Mouse (Mus musculus): ENCODE measurements around the gene Xrcc6. TPM values are rescaled to one million over a fixed set of nuclear protein-coding genes. Genes with fewer than 3 reads are reported as not detected.

The Xrcc6 gene
- 36.7 and 38.7 TPM in 2 replicates for polyA plus RNA-seq (2014; fragmentation: Nextera tagmentation; extraction: Ambion mirVana)

DNA sequence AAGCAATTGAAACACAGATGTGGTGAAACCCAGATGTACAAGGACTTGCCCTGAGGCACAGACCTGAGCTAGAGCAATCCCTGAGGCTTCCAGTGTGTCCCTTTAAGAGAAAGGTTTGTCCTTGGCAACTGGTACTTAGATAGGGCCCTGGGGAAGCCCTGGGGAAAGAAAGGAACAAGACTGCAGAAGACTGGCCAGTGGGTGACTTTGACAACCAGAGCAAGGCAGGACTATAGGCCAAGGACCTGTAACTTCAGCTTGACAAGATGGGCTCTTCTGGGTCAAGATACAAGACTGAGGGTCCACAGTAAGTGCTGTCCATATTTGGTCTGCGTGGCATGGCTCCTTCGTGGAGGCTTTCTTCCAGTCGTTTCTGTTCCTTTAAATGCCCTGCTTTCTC is at the start of gene Xrcc6:
Gene Xrcc6 (plus strand): TSS at position 190 of the 400 bp plus-strand sequence.
- WGBS: 85% methylated on average over 3 of the region's 3 CpGs
- Histone ChIP-seq H3K27ac (no peak within 1 kb of the TSS), H3K36me3 (replicated peaks; ENCODE audit: control insufficient read depth, insufficient read depth) (peaks cover 2% of the 10 kb centered on the region), H3K9me3 (ENCODE audit: control insufficient read depth, low read length) (no peaks in the 10 kb centered on the region), H3K27me3 (ENCODE audit: control insufficient read depth, insufficient read depth, low read length) (no peaks in the 10 kb centered on the region), H3K4me1 (replicated peaks; ENCODE audit: control insufficient read depth, insufficient read depth, low read length) (no peaks in the 10 kb centered on the region; the same call in 1 of the 2 replicates), H3K9ac (no peak within 1 kb of the TSS), H3K4me3 (replicated peaks; ENCODE audit: low read length) (no peak within 1 kb of the TSS), H3K4me2 (replicated peaks) (no peak within 1 kb of the TSS)
- ATAC-seq (ENCODE audit: low FRiP score) (no peak), DNase-seq (ENCODE audit: low spot score) (no peak)

DNA sequence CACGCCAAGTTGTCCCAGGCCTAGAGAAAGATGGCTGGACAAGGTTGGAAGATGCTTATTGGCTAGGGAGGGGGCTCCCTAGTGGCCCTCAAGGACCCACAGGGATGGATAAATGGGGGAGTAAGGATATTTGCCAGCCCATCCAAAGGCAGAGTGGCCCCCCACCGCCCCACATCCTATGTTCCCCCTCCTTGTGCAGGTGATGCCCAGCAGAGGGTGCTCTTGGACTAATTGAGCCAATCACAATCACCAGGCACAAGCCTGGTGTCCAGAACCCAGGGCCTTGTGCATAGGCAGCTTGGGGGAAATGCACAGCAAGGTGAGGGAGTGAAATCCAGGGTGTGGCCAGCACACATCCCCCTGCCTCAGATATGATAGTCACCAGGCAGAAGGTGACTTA is 49.4 kb upstream of the Xrcc6 start:
- peak overlapping the region; percentile 90 for H3K27ac ChIP-seq
- H3K4me2 ChIP-seq (replicated peaks): peak overlapping the region; percentile 76
- no peak for DNase-seq (ENCODE audit: low spot score)
- peak overlapping the region; percentile 58 for H3K4me3 ChIP-seq (replicated peaks; ENCODE audit: low read length)
- no peaks in the 10 kb centered on the region for H3K27me3 ChIP-seq (ENCODE audit: control insufficient read depth, insufficient read depth, low read length)
- peaks cover 10% of the 10 kb centered on the region for H3K36me3 ChIP-seq (replicated peaks; ENCODE audit: control insufficient read depth, insufficient read depth)
- 21% methylated on average over 2 of the region's 2 CpGs for WGBS
- H3K9ac ChIP-seq: peak overlapping the region; percentile 81
- no peak for ATAC-seq (ENCODE audit: low FRiP score)
- no peaks in the 10 kb centered on the region for H3K9me3 ChIP-seq (ENCODE audit: control insufficient read depth, low read length)
- peaks cover 17% of the 10 kb centered on the region for H3K4me1 ChIP-seq (replicated peaks; ENCODE audit: control insufficient read depth, insufficient read depth, low read length)

DNA sequence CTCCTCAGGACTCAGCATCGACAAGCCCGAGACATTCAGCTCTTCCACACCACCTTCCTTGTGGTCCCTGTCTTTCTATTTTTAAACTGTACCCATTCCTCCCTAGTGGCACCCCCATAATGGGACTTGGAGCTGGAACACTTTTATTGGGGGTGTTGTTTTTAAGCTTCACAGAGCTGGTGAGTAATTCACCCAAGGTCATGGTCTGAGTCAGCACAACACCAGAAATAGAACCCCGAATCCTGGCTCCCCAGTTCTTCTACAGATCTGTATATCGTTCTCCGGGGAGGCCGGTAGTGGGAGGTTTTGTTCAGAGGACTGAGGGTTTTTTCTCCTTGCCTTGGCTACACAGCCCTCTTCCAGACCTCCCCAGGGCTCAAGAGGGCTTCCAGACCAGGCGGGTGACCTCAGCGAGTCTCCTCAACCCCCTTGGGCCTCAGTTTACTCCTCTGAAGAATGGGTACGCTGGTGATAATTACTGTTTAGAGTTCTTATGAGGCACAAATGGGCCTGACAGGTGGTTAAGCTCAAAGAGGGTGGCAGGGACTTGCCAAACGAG is 48.4 kb upstream of the Xrcc6 start:
- Histone ChIP-seq H3K4me3 (replicated peaks; ENCODE audit: low read length) (no peak overlapping the region), H3K27ac (no peak overlapping the region), H3K4me2 (replicated peaks) (peak overlapping the region; percentile 76; the same call in 1 of the 2 replicates), H3K36me3 (replicated peaks; ENCODE audit: control insufficient read depth, insufficient read depth) (peaks cover 10% of the 10 kb centered on the region), H3K4me1 (replicated peaks; ENCODE audit: control insufficient read depth, insufficient read depth, low read length) (peaks cover 21% of the 10 kb centered on the region), H3K9me3 (ENCODE audit: control insufficient read depth, low read length) (no peaks in the 10 kb centered on the region), H3K27me3 (ENCODE audit: control insufficient read depth, insufficient read depth, low read length) (no peaks in the 10 kb centered on the region), H3K9ac (0 out of 2 replicates have a peak overlapping the region, but pooled peaks have one; percentile 81)
- ATAC-seq (ENCODE audit: low FRiP score): no peak
- 85% methylated on average over 10 of the region's 10 CpGs for WGBS
- DNase-seq (ENCODE audit: low spot score): no peak

DNA sequence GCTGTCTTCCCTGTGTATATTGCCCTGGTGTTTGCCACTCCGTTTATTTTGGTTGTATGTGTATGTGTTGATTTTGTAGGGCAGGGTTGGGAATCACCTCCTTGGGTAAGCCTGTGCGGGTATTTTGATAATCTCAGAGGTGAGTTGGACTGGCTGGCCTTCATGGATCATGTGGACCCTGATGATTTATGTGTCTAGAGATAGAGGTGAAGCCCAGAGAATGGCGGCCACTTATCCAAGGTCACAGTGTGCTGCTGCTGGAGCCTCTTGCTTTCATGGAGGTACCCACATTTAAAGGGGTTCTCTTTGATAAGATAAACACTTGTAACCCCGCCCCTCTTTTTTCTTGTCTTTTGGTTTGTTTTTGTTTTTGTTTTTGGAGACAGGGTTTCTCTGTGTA is 47.9 kb upstream of the Xrcc6 start:
- Histone ChIP-seq H3K4me2 (replicated peaks) (no peak overlapping the region), H3K27me3 (ENCODE audit: control insufficient read depth, insufficient read depth, low read length) (no peaks in the 10 kb centered on the region), H3K36me3 (replicated peaks; ENCODE audit: control insufficient read depth, insufficient read depth) (peaks cover 10% of the 10 kb centered on the region), H3K27ac (no peak overlapping the region), H3K4me1 (replicated peaks; ENCODE audit: control insufficient read depth, insufficient read depth, low read length) (peaks cover 21% of the 10 kb centered on the region), H3K4me3 (replicated peaks; ENCODE audit: low read length) (no peak overlapping the region), H3K9me3 (ENCODE audit: control insufficient read depth, low read length) (no peaks in the 10 kb centered on the region), H3K9ac (no peak overlapping the region)
- DNase-seq (ENCODE audit: low spot score) (no peak), ATAC-seq (ENCODE audit: low FRiP score) (no peak)
- 91% methylated on average over 4 of the region's 4 CpGs for WGBS

DNA sequence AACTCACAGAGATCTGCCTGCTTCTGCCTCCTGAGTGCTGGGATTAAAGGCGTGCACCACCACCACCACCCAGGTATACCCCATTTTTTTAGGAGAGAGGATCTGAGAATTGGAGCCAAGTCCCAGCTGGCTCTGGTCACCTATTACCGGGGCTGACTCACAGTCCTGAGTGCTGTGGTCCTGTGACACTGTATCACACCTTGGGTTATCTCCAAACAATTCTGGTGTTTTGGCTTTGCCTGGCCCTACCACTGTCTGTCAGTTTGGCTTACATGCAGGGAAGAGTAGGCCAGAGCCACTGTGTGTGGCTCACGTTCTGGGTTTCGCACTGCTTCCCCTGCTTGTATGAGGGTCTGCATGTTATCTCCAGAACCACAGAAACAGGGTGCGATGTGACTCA is 47.4 kb upstream of the Xrcc6 start:
- Histone ChIP-seq H3K36me3 (replicated peaks; ENCODE audit: control insufficient read depth, insufficient read depth) (peaks cover 10% of the 10 kb centered on the region), H3K27ac (no peak overlapping the region), H3K9ac (no peak overlapping the region), H3K27me3 (ENCODE audit: control insufficient read depth, insufficient read depth, low read length) (no peaks in the 10 kb centered on the region), H3K4me2 (replicated peaks) (no peak overlapping the region), H3K4me3 (replicated peaks; ENCODE audit: low read length) (no peak overlapping the region), H3K9me3 (ENCODE audit: control insufficient read depth, low read length) (no peaks in the 10 kb centered on the region), H3K4me1 (replicated peaks; ENCODE audit: control insufficient read depth, insufficient read depth, low read length) (peaks cover 21% of the 10 kb centered on the region)
- no peak for DNase-seq (ENCODE audit: low spot score)
- no peak for ATAC-seq (ENCODE audit: low FRiP score)
- 90% methylated on average over 5 of the region's 5 CpGs for WGBS

DNA sequence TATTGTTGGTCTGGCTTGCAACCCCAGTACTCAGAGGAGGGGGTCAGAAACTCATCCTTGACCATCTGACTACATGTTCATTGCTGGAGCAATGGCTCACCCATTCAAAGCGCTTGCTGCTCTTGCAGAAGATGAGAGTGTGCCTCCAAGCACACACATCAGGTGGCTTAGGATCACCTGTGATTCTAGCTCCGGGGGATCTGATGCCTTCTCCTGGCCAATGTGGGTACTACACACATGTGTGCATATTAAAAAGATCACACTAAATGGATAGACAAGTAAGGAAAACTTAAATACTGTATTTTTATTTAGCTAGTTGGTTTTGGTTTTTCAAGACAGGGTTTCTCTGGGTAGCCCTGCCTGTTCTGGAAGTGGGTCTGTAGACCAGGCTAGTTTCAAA is 46.6 kb upstream of the Xrcc6 start:
- Histone ChIP-seq H3K4me3 (replicated peaks; ENCODE audit: low read length) (no peak overlapping the region), H3K27ac (no peak overlapping the region), H3K9me3 (ENCODE audit: control insufficient read depth, low read length) (no peaks in the 10 kb centered on the region), H3K36me3 (replicated peaks; ENCODE audit: control insufficient read depth, insufficient read depth) (peaks cover 10% of the 10 kb centered on the region), H3K4me2 (replicated peaks) (no peak overlapping the region), H3K27me3 (ENCODE audit: control insufficient read depth, insufficient read depth, low read length) (no peaks in the 10 kb centered on the region), H3K4me1 (replicated peaks; ENCODE audit: control insufficient read depth, insufficient read depth, low read length) (peaks cover 21% of the 10 kb centered on the region), H3K9ac (no peak overlapping the region)
- no peak for DNase-seq (ENCODE audit: low spot score)
- 90% methylated on average over 2 of the region's 2 CpGs for WGBS
- ATAC-seq (ENCODE audit: low FRiP score): no peak

DNA sequence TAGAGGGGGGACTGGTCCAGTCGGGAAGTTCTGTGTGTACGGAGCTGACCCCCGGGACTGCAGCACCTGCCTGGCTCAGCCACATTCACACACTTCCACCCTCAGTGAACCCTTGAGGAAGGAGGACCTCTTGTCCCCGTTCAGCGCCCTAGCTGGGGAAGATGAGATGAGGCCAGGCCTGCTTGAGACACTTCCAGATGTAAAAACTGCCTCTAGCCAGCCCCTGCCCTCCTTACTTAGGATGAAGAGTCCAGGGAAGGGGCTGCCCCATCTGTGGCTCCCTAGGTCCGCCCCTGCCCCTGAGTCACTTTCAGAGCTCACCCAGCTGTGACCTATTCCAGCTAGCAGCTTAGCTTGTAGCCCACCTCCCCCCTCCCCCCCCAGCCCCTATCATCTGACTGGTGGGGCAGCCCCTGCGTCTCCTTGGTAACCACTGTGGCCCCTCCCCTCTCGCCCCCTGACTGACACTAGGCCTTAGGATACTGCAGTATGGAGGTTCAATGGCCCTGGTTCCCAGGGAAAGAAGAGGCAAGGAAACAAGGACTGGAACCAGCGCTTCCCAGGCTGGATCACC is 44.4 kb upstream of the Xrcc6 start:
- Histone ChIP-seq H3K27ac (no peak overlapping the region), H3K27me3 (ENCODE audit: control insufficient read depth, insufficient read depth, low read length) (no peaks in the 10 kb centered on the region)

DNA sequence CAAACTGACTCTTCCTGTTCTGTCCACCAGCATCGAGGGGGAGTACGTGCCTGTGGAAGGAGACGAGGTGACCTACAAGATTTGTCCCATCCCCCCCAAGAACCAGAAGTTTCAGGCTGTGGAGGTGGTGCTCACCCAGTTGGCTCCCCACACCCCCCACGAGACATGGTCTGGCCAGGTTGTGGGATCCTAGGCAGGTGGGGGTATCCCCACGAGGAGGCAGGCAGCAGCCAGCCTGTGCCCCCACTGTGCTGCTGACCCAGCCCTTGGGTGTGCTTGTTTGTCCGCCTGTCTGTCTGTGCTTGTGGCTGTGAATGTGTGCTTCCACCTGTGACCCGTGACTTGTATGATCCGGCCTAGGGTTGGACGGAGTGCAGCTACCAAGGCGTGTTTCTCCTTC is 38.6 kb upstream of the Xrcc6 start:
- Histone ChIP-seq H3K4me1 (replicated peaks; ENCODE audit: control insufficient read depth, insufficient read depth, low read length) (no peaks in the 10 kb centered on the region), H3K4me2 (replicated peaks) (no peak overlapping the region), H3K27me3 (ENCODE audit: control insufficient read depth, insufficient read depth, low read length) (no peaks in the 10 kb centered on the region), H3K4me3 (replicated peaks; ENCODE audit: low read length) (no peak overlapping the region), H3K9ac (no peak overlapping the region), H3K27ac (no peak overlapping the region), H3K36me3 (replicated peaks; ENCODE audit: control insufficient read depth, insufficient read depth) (peaks cover 67% of the 10 kb centered on the region), H3K9me3 (ENCODE audit: control insufficient read depth, low read length) (no peaks in the 10 kb centered on the region)
- 86% methylated on average over 10 of the region's 10 CpGs for WGBS
- ATAC-seq (ENCODE audit: low FRiP score) (no peak), DNase-seq (ENCODE audit: low spot score) (no peak)

More for the DNA sequence above, 44.4 kb upstream of the Xrcc6 start:
- DNase-seq (ENCODE audit: low spot score) (no peak), ATAC-seq (ENCODE audit: low FRiP score) (peak; percentile 38; the same call in 1 of the 2 replicates)
- H3K4me3 ChIP-seq (replicated peaks; ENCODE audit: low read length): no peak overlapping the region
- 11% methylated on average over 9 of the region's 9 CpGs for WGBS
- peaks cover 18% of the 10 kb centered on the region for H3K4me1 ChIP-seq (replicated peaks; ENCODE audit: control insufficient read depth, insufficient read depth, low read length)
- H3K9me3 ChIP-seq (ENCODE audit: control insufficient read depth, low read length): no peaks in the 10 kb centered on the region
- peaks cover 29% of the 10 kb centered on the region for H3K36me3 ChIP-seq (replicated peaks; ENCODE audit: control insufficient read depth, insufficient read depth)
- H3K9ac ChIP-seq: 0 out of 2 replicates have a peak overlapping the region, but pooled peaks have one; percentile 16
- no peak overlapping the region for H3K4me2 ChIP-seq (replicated peaks)

DNA sequence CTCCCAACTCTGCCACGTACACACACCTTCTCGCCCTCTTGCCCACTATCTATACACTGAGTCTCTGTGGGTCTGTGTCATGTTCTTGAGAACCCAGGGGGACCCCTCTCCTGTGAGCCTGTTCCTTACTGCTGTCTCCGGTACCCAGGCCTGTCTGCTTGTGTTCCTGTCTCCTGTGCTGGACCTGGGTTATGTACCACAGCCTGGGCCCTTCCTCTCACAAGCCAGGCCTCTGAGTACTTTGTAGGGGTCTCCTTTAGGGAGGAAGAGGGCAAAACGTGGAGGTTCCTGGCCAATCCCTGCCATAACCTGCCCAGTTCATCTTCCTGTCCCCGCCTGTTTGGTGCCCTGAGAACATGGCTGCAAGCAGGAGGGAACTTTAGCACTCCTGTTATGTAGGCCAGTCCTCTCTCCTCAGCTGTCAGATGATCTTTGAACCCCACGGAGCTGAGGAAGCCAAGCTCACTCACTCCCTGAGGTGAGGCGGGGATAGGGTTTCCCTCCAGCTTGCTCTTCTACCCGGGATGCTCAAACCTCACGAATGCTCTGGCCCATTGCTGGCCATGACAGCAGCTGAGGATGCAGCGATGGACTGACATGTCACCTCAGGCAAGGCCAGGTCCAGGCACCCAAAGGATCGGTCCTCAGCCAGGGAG is 38.0 kb upstream of the Xrcc6 start:
- no peak overlapping the region for H3K4me3 ChIP-seq (replicated peaks; ENCODE audit: low read length)
- H3K4me2 ChIP-seq (replicated peaks): no peak overlapping the region
- no peaks in the 10 kb centered on the region for H3K4me1 ChIP-seq (replicated peaks; ENCODE audit: control insufficient read depth, insufficient read depth, low read length)
- H3K27me3 ChIP-seq (ENCODE audit: control insufficient read depth, insufficient read depth, low read length): no peaks in the 10 kb centered on the region
- H3K9ac ChIP-seq: no peak overlapping the region
- H3K36me3 ChIP-seq (replicated peaks; ENCODE audit: control insufficient read depth, insufficient read depth): peaks cover 72% of the 10 kb centered on the region
- no peak for DNase-seq (ENCODE audit: low spot score)
- no peak for ATAC-seq (ENCODE audit: low FRiP score)
- H3K9me3 ChIP-seq (ENCODE audit: control insufficient read depth, low read length): no peaks in the 10 kb centered on the region
- 69% methylated on average over 11 of the region's 11 CpGs for WGBS
- H3K27ac ChIP-seq: no peak overlapping the region
